Mouse (Mus musculus): ENCODE data around the gene Psd. TPM values are rescaled to one million over a fixed set of nuclear protein-coding genes. Genes with fewer than 3 reads are reported as not detected.

Gene Psd
- polyA plus RNA-seq, 1 experiment: 1.4 TPM

DNA sequence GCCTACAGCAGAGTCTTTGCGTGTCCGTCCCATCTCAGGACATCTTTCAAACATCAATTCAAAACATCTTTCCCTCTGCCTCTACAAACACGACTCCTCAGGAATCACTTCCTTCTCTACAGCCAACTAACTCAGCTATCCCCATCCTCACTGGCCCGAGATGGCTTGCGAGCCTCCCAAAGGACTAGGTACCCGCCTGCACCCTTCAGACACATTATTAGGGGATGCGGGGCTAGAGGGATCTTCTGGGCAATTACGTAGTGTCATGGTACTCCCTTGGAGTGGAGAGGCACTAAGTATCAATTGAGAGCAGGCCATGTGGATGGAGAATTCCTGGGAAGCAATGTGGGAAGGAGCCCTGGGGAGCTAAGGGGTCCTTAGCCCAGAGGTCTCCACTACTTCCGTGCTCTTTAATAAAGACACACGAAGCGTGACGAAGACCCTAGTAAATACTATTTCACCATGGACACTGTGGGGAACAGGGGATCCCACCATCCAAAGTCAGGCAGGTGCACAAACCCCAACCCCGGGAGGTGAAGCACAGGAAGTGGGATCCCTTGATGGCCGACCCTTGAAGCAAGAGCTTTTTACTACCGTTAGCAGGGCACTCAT is 10.9 kb upstream of the Psd start:
- peak overlapping the region; percentile 74 for H3K4me3 ChIP-seq (ENCODE audit: low read depth, low read length)
- peak overlapping the region; percentile 78 for H3K9ac ChIP-seq (ENCODE audit: low read depth, poor library complexity, severe bottlenecking)
- no peaks in the 10 kb centered on the region for H3K36me3 ChIP-seq (ENCODE audit: control insufficient read depth, insufficient read depth, low read length, poor library complexity, severe bottlenecking)
- H3K27ac ChIP-seq (ENCODE audit: insufficient read depth, low read length): no peak overlapping the region
- H3K9me3 ChIP-seq (replicated peaks; ENCODE audit: control insufficient read depth, insufficient read depth, low read length, poor library complexity, severe bottlenecking): no peaks in the 10 kb centered on the region
- no peaks in the 10 kb centered on the region for H3K27me3 ChIP-seq (ENCODE audit: control insufficient read depth, insufficient read depth, low read length, poor library complexity, severe bottlenecking)
- no peak for TF ChIP-seq EP300 (IDR thresholded peaks at IDR 0.05; ENCODE audit: insufficient read depth, low read depth, low read length)
- no peak for TF ChIP-seq CTCF (IDR thresholded peaks at IDR 0.05; ENCODE audit: low read depth, low read length)
- TF ChIP-seq POLR2A (IDR thresholded peaks at IDR 0.05; ENCODE audit: insufficient read depth, low read length): no peak
- no peaks in the 10 kb centered on the region for H3K4me1 ChIP-seq (ENCODE audit: control insufficient read depth, insufficient read depth, low read length)

DNA sequence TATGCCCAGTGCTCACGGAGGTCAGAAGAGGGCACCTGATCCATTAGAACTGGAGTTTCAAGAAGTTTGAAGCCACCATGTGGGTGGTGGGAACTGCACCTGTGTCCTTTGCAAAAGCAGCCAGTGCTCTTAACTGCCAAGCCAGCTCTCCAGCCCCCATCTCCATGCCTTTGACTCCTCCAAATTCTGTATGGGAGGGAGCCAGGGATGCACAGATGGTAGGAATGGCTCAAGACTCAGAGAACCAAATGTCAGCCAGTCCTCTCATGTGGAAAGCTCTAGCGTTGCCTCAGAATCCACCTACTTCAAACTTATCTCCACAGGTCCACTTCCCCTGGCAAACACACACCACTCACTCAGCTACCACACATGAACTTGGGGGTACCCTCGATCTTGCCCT is 7.0 kb upstream of the Psd start:
- Histone ChIP-seq H3K9ac (ENCODE audit: low read depth, poor library complexity, severe bottlenecking) (no peak overlapping the region), H3K9me3 (replicated peaks; ENCODE audit: control insufficient read depth, insufficient read depth, low read length, poor library complexity, severe bottlenecking) (no peaks in the 10 kb centered on the region), H3K36me3 (ENCODE audit: control insufficient read depth, insufficient read depth, low read length, poor library complexity, severe bottlenecking) (no peaks in the 10 kb centered on the region; the same call in 1 of the 2 replicates), H3K4me3 (ENCODE audit: low read depth, low read length) (no peak overlapping the region), H3K27ac (ENCODE audit: insufficient read depth, low read length) (no peak overlapping the region), H3K27me3 (ENCODE audit: control insufficient read depth, insufficient read depth, low read length, poor library complexity, severe bottlenecking) (no peaks in the 10 kb centered on the region), H3K4me1 (ENCODE audit: control insufficient read depth, insufficient read depth, low read length) (no peaks in the 10 kb centered on the region)
- TF ChIP-seq POLR2A (IDR thresholded peaks at IDR 0.05; ENCODE audit: insufficient read depth, low read length) (no peak), EP300 (IDR thresholded peaks at IDR 0.05; ENCODE audit: insufficient read depth, low read depth, low read length) (no peak), CTCF (IDR thresholded peaks at IDR 0.05; ENCODE audit: low read depth, low read length) (no peak)

GRCm38 (mm10) chr19:46332721-46333339 is 5.9 kb upstream of the Psd start:
- H3K27me3 ChIP-seq (ENCODE audit: control insufficient read depth, insufficient read depth, low read length, poor library complexity, severe bottlenecking): no peaks in the 10 kb centered on the region
- H3K9me3 ChIP-seq (replicated peaks; ENCODE audit: control insufficient read depth, insufficient read depth, low read length, poor library complexity, severe bottlenecking): no peaks in the 10 kb centered on the region
- H3K4me3 ChIP-seq (ENCODE audit: low read depth, low read length): no peak overlapping the region
- no peaks in the 10 kb centered on the region for H3K4me1 ChIP-seq (ENCODE audit: control insufficient read depth, insufficient read depth, low read length)
- no peak for TF ChIP-seq EP300 (IDR thresholded peaks at IDR 0.05; ENCODE audit: insufficient read depth, low read depth, low read length)
- H3K36me3 ChIP-seq (ENCODE audit: control insufficient read depth, insufficient read depth, low read length, poor library complexity, severe bottlenecking): no peaks in the 10 kb centered on the region; the same call in 1 of the 2 replicates
- no peak overlapping the region for H3K27ac ChIP-seq (ENCODE audit: insufficient read depth, low read length)
- no peak overlapping the region for H3K9ac ChIP-seq (ENCODE audit: low read depth, poor library complexity, severe bottlenecking)

GRCm38 (mm10) chr19:46331936-46332335 is 5.0 kb upstream of the Psd start:
- H3K4me3 ChIP-seq (ENCODE audit: low read depth, low read length): no peak overlapping the region
- H3K4me1 ChIP-seq (ENCODE audit: control insufficient read depth, insufficient read depth, low read length): no peaks in the 10 kb centered on the region

DNA sequence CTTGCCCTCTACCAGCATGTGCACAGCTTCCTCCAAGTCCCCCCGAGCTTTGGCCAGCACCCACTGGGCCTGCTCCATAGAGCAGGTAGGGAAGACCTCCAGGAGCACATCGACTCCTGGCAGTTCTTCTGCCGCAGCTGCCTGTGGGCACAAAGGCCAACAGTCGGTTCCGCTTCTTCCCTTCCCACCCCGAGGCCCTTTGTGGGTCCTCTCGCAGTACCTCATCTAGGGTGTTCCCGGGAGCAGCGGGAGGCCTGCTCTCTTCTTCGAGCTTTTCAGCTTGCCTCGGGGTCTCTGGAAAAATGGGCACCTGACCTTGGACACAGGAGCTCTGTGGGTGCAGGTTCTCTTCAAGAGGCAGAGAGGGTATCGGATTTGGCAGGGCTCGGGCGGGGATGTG is 4.4 kb upstream of the Psd start:
- Histone ChIP-seq H3K9me3 (replicated peaks; ENCODE audit: control insufficient read depth, insufficient read depth, low read length, poor library complexity, severe bottlenecking) (no peaks in the 10 kb centered on the region), H3K9ac (ENCODE audit: low read depth, poor library complexity, severe bottlenecking) (no peak overlapping the region), H3K4me3 (ENCODE audit: low read depth, low read length) (no peak overlapping the region), H3K36me3 (ENCODE audit: control insufficient read depth, insufficient read depth, low read length, poor library complexity, severe bottlenecking) (no peaks in the 10 kb centered on the region; the same call in 1 of the 2 replicates), H3K27ac (ENCODE audit: insufficient read depth, low read length) (no peak overlapping the region), H3K27me3 (ENCODE audit: control insufficient read depth, insufficient read depth, low read length, poor library complexity, severe bottlenecking) (no peaks in the 10 kb centered on the region), H3K4me1 (ENCODE audit: control insufficient read depth, insufficient read depth, low read length) (no peaks in the 10 kb centered on the region)
- no peak for TF ChIP-seq CTCF (IDR thresholded peaks at IDR 0.05; ENCODE audit: low read depth, low read length)
- TF ChIP-seq EP300 (IDR thresholded peaks at IDR 0.05; ENCODE audit: insufficient read depth, low read depth, low read length): no peak
- TF ChIP-seq POLR2A (IDR thresholded peaks at IDR 0.05; ENCODE audit: insufficient read depth, low read length): no peak

More at GRCm38 (mm10) chr19:46331936-46332335, 5.0 kb upstream of the Psd start:
- H3K27me3 ChIP-seq (ENCODE audit: control insufficient read depth, insufficient read depth, low read length, poor library complexity, severe bottlenecking): no peaks in the 10 kb centered on the region
- TF ChIP-seq CTCF (IDR thresholded peaks at IDR 0.05; ENCODE audit: low read depth, low read length) (no peak), EP300 (IDR thresholded peaks at IDR 0.05; ENCODE audit: insufficient read depth, low read depth, low read length) (no peak), POLR2A (IDR thresholded peaks at IDR 0.05; ENCODE audit: insufficient read depth, low read length) (no peak)
- H3K27ac ChIP-seq (ENCODE audit: insufficient read depth, low read length): no peak overlapping the region
- no peak overlapping the region for H3K9ac ChIP-seq (ENCODE audit: low read depth, poor library complexity, severe bottlenecking)
- no peaks in the 10 kb centered on the region; the same call in 1 of the 2 replicates for H3K36me3 ChIP-seq (ENCODE audit: control insufficient read depth, insufficient read depth, low read length, poor library complexity, severe bottlenecking)
- H3K9me3 ChIP-seq (replicated peaks; ENCODE audit: control insufficient read depth, insufficient read depth, low read length, poor library complexity, severe bottlenecking): no peaks in the 10 kb centered on the region

GRCm38 (mm10) chr19:46330696-46331095 is 3.7 kb upstream of the Psd start:
- Histone ChIP-seq H3K4me1 (ENCODE audit: control insufficient read depth, insufficient read depth, low read length) (no peaks in the 10 kb centered on the region), H3K9me3 (replicated peaks; ENCODE audit: control insufficient read depth, insufficient read depth, low read length, poor library complexity, severe bottlenecking) (no peaks in the 10 kb centered on the region), H3K27me3 (ENCODE audit: control insufficient read depth, insufficient read depth, low read length, poor library complexity, severe bottlenecking) (no peaks in the 10 kb centered on the region), H3K9ac (ENCODE audit: low read depth, poor library complexity, severe bottlenecking) (no peak overlapping the region), H3K4me3 (ENCODE audit: low read depth, low read length) (no peak overlapping the region), H3K27ac (ENCODE audit: insufficient read depth, low read length) (no peak overlapping the region), H3K36me3 (ENCODE audit: control insufficient read depth, insufficient read depth, low read length, poor library complexity, severe bottlenecking) (no peaks in the 10 kb centered on the region; the same call in 1 of the 2 replicates)
- TF ChIP-seq CTCF (IDR thresholded peaks at IDR 0.05; ENCODE audit: low read depth, low read length) (no peak), EP300 (IDR thresholded peaks at IDR 0.05; ENCODE audit: insufficient read depth, low read depth, low read length) (no peak), POLR2A (IDR thresholded peaks at IDR 0.05; ENCODE audit: insufficient read depth, low read length) (no peak)
